Mouse (Mus musculus) adrenal gland, postnatal 14 days (tissue): ENCODE results near the gene Scrg1. TPM values are rescaled to one million over a fixed set of nuclear protein-coding genes. Genes with fewer than 3 reads are reported as not detected.
"Not testable (repeated sequence)": the region's sequence is repeated elsewhere in the genome, so short reads cannot be mapped to it uniquely, and the experiment has no call there.

Experiments
- DNase-seq: peaks from one replicate; pipeline ENCODE4 v3.0.0; 2021; ENCODE audit warnings: mixed read lengths
- total RNA-seq: library from RNA; stranded (reverse); gene quantifications from 2 replicates; pipeline ENCODE4 v1.2.3, GENCODE M21; 2021

The Scrg1 gene
- total RNA-seq, 1 experiment from 2014 or later, result 0.52 TPM

- DNase-seq, result no peak
Observed at GRCm38 (mm10) chr8:57510791-57511315, 55.1 kb downstream of the Scrg1 start.

DNA sequence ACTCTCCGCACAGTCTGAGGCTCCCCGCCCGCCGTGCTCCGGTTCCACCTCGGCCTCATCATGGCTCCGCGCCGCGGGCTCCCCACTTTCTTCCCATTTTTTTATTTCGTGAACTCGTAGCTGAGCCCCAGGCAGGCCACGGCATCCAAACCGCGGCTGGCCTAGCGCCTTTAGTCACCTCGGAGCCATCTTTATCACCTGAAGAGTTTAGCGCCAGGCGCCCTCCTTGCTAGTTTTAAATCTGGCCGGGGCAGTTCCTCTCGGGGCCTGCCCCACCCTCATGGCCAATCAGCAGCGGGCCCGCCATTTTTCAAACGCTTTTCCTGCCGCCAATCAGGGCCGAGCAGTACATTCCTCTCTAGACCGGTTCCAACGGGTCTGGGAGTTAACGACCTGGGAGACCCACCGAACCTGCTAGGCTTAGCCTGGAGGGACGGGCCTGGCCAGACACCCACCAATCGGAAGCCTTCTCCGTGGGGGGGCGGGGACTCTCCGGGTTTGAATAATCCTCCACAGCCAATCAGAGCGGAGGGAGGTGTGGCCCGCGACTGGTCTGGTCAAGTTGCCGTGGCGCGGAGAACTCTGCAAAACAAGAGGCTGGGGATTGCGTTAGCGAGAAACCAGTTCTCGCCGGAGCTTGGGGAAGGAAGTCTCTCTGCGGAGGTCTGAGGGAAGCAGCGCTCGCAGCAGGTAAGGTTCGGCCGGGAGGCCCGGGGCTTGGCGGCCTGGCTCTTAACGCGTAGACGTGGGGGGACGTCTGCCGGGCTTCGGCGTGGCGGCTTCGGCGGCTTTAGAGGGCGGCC, 55.8 kb downstream of the Scrg1 start, which contains the start of gene Hmgb2:
Gene Hmgb2, plus strand, starts transcription at position 592 of the 803 bp plus-strand sequence.
- peak; percentile 100 for DNase-seq

- peak; percentile 71 for DNase-seq
Observed at GRCm38 (mm10) chr8:57512141-57513056, 56.7 kb downstream of the Scrg1 start.

DNA sequence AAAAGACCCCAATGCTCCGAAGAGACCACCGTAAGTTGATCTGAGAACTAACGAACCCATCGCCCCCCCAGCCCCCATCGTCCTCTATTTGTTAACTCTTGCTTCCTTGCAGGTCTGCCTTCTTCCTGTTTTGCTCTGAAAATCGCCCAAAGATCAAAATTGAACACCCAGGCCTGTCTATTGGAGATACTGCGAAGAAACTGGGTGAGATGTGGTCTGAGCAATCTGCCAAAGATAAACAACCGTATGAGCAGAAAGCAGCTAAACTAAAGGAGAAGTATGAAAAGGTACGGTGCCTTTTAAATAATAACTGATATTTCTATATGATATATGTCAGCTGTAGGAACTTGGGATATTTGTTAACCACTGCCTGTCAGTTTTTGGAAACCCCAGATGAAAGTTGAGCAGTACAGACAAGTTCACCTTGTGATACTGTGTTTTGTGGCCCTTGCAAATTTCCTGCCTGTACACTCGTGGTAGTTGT, 57.5 kb downstream of the Scrg1 start:
- not testable (repeated sequence) for DNase-seq

GRCm38 (mm10) chr8:57516685-57517084, 61.0 kb downstream of the Scrg1 start:
- not testable (repeated sequence) for DNase-seq

- no peak for DNase-seq
Observed at GRCm38 (mm10) chr8:57517723-57518122, 62.0 kb downstream of the Scrg1 start.

GRCm38 (mm10) chr8:57520186-57520786, 64.6 kb downstream of the Scrg1 start:
- DNase-seq, result no peak

Other genes with a start within 250 kb of the Scrg1 start
- 35.6 and 40.2 TPM in 2 replicates for gene Hand2, start 134.9 kb upstream of the Scrg1 start, total RNA-seq
- gene Sap30, start 31.9 kb downstream of the Scrg1 start, total RNA-seq, result 11.6 and 12.0 TPM in 2 replicates
- gene Hmgb2, start 56.0 kb downstream of the Scrg1 start, total RNA-seq, result 56.5 and 57.5 TPM in 2 replicates
- 13.3 and 16.7 TPM in 2 replicates for gene Galnt7, start 197.1 kb downstream of the Scrg1 start, total RNA-seq